Mouse (Mus musculus) erythroblast, embryonic 14.5 days (primary cell): ENCODE measurements around the gene Frmpd1.

Experiments
- GATA1 ChIP-seq: IDR thresholded peaks from 2 replicates; pipeline ENCODE4 v1.6.1; 2012; ENCODE audit warnings: low read length, inconsistent platforms, mixed read lengths
- TAL1 ChIP-seq: IDR thresholded peaks from 3 replicates; pipeline ENCODE4 v1.6.1; 2012; ENCODE audit warnings: low read length, inconsistent platforms, mixed read lengths

DNA sequence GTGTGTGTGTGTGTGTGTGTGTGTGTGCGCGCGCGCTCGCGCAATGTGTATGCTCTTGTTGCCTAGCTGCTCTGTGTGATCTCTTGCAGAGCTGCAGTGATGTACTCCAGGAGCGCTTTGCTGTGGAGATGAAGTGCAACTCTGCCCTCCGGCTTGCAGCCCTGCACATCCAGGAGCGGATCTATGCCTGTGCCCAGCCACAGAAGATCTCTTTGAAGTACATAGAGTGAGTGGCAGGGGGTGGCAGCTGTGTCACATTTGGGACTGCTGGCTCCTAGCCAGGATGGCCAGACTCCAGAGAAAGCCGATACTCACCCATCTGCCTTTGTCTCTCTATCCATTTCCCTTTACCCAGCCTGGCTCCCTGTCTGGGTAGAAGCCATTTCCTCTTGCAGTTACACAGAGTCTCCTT lies 86.4 kb downstream of the Frmpd1 start:
- TF ChIP-seq GATA1 = no peak
- TF ChIP-seq TAL1 = no peak
